Mouse (Mus musculus) intestine, embryonic 14.5 days (tissue): ENCODE results near the gene Lrrc17. TPM values are rescaled to one million over a fixed set of nuclear protein-coding genes. Genes with fewer than 3 reads are reported as not detected.

Experiments
- polyA plus RNA-seq: library from polyadenylated mRNA; unstranded; fragments of >200 nt; fragmentation: Nextera tagmentation; extraction: Ambion mirVana; gene quantifications from 2 replicates; pipeline ENCODE4 v1.2.1, GENCODE M21; 2014

Lrrc17 gene
- polyA plus RNA-seq, 1 experiment from 2014 or later = 40.2 TPM

Other genes with a start within 250 kb of the Lrrc17 start
- 8.1 and 8.6 TPM in 2 replicates for gene Fgl2, start 170.9 kb upstream of the Lrrc17 start, polyA plus RNA-seq
- 0.47 and 0.76 TPM in 2 replicates for gene Ccdc146, start 118.9 kb upstream of the Lrrc17 start, polyA plus RNA-seq
- 10.8 and 11.1 TPM in 2 replicates for gene Fam185a, start 118.6 kb upstream of the Lrrc17 start, polyA plus RNA-seq
- gene Fbxl13, start 102.1 kb downstream of the Lrrc17 start, polyA plus RNA-seq = 0.23 and 0.35 TPM in 2 replicates
- 52.3 and 56.8 TPM in 2 replicates for gene Armc10, start 102.3 kb downstream of the Lrrc17 start, polyA plus RNA-seq
- 4.2 and 5.1 TPM in 2 replicates for gene Napepld, start 157.8 kb downstream of the Lrrc17 start, polyA plus RNA-seq
- gene Pmpcb, start 193.6 kb downstream of the Lrrc17 start, polyA plus RNA-seq = 78.4 and 84.1 TPM in 2 replicates
- gene Dnajc2, start 241.7 kb downstream of the Lrrc17 start, polyA plus RNA-seq = 80.0 and 85.5 TPM in 2 replicates
- gene Psmc2, start 241.7 kb downstream of the Lrrc17 start, polyA plus RNA-seq = 165 and 173 TPM in 2 replicates